Mouse (Mus musculus): ENCODE data around the gene Rdh7. TPM values are rescaled to one million over a fixed set of nuclear protein-coding genes. Genes with fewer than 3 reads are reported as not detected.

Rdh7 gene
- total RNA-seq (2023) = not detected in 4 replicates

GRCm38 (mm10) chr10:127888605-127889004, at the start of gene Rdh7:
Rdh7 (minus strand) TSS chr10:127888817.

GRCm38 (mm10) chr10:127898218-127898617, 9.6 kb upstream of the Rdh7 start, which contains the start of gene Sdr9c7:
Sdr9c7 (plus strand) TSS chr10:127898518.

GRCm38 (mm10) chr10:127866232-127866631, 22.4 kb downstream of the Rdh7 start, which contains the start of gene Rdh16f2:
Rdh16f2 (plus strand) TSS chr10:127866474.

GRCm38 (mm10) chr10:127849628-127850027, 39.0 kb downstream of the Rdh7 start, which contains the start of gene Rdh19:
Rdh19 (plus strand) TSS chr10:127849928.

Other genes with a start within 250 kb of the Rdh7 start
- 230 to 250 TPM (median 232 TPM) in 4 replicates for gene Stat6, start 245.8 kb downstream of the Rdh7 start, total RNA-seq (2023)
- gene Nemp1, start 221.9 kb downstream of the Rdh7 start, total RNA-seq (2023) = 10.0 to 15.6 TPM (median 13.7 TPM) in 4 replicates
- gene Nab2, start 220.2 kb downstream of the Rdh7 start, total RNA-seq (2023) = 34.1 to 42.9 TPM (median 40.1 TPM) in 4 replicates
- gene Myo1a, start 183.6 kb downstream of the Rdh7 start, total RNA-seq (2023) = 0.17 to 0.27 TPM in 2 of 4 replicates, not detected in the others
- gene Tac2, start 164.3 kb downstream of the Rdh7 start, total RNA-seq (2023) = not detected in 4 replicates
- 14.8 to 17.7 TPM (median 16.2 TPM) in 4 replicates for gene Zbtb39, start 149.3 kb downstream of the Rdh7 start, total RNA-seq (2023)
- gene Gpr182, start 137.1 kb downstream of the Rdh7 start, total RNA-seq (2023) = not detected in 4 replicates
- gene Rdh1, start 129.1 kb downstream of the Rdh7 start, total RNA-seq (2023) = 0.18 to 0.50 TPM in 2 of 4 replicates, not detected in the others
- not detected in 4 replicates for gene Rdh16f1, start 129.0 kb downstream of the Rdh7 start, total RNA-seq (2023)
- gene Rdh9, start 112.4 kb downstream of the Rdh7 start, total RNA-seq (2023) = 0.41 to 0.43 TPM in 2 of 4 replicates, not detected in the others
- not detected in 4 replicates for gene Rdh16, start 87.7 kb downstream of the Rdh7 start, total RNA-seq (2023)
- not detected in 4 replicates for gene Rdh19, start 38.9 kb downstream of the Rdh7 start, total RNA-seq (2023)
- gene Rdh16f2, start 22.3 kb downstream of the Rdh7 start, total RNA-seq (2023) = not detected in 4 replicates
- gene Sdr9c7, start 9.7 kb upstream of the Rdh7 start, total RNA-seq (2023) = not detected in 4 replicates
- not detected in 4 replicates for gene Hsd17b6, start 118.8 kb upstream of the Rdh7 start, total RNA-seq (2023)
- gene Prim1, start 126.4 kb upstream of the Rdh7 start, total RNA-seq (2023) = 13.5 to 17.2 TPM (median 14.0 TPM) in 4 replicates
- gene Naca, start 146.8 kb upstream of the Rdh7 start, total RNA-seq (2023) = 587 to 616 TPM (median 605 TPM) in 4 replicates
- gene Ptges3, start 170.1 kb upstream of the Rdh7 start, total RNA-seq (2023) = 110 to 153 TPM (median 131 TPM) in 4 replicates
- 523 to 608 TPM (median 568 TPM) in 4 replicates for gene Atp5b, start 194.5 kb upstream of the Rdh7 start, total RNA-seq (2023)
- 124 to 141 TPM (median 134 TPM) in 4 replicates for gene Baz2a, start 202.8 kb upstream of the Rdh7 start, total RNA-seq (2023)

Data from B cell, adult 62 days (primary cell).